Comparison of ENCODE assay signal across 11 mouse cellular contexts in the genomic region with DNA sequence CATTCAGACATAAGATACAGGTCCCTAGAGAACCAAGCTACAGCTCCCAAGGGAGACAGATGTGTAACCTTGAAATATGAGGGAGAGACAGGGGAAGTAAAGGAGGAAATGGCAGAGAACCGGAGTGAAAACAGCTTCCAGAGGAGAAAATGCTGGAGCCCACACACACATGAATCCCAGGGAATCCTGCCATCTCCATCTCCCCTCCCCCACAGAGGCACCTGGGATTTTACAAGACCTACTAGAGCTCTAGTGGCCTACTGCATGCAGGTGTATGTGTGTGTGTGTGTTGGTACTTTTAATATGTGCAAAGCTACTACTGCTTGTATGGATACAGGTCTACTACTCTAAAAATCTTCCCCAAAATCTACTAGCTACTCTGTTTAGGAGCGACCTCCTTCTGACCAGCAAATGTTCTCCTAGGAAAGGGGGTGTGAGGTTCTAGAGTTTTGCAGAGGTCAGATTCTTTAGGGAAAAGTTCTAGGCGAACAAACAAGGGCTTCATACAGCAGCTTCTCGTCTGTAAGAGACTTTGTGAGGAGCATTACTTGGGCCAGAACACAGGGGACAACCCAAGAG. TPM values are rescaled to one million over a fixed set of nuclear protein-coding genes. Genes with fewer than 3 reads are reported as not detected.
DNase-seq lines count a peak whose midpoint lies in the region; ATAC-seq and TF ChIP-seq lines count a peak whose summit lies in the region.
"Had no signal": no experiment of that assay in that cellular context is flagged by ENCODE, and none has a peak within 500 bp of the region (broad histone marks: within the 10 kb centered on the region; RNA-seq: fewer than 3 reads in every experiment).

No protein-coding gene starts in this region.

- no peak overlapping the region; the same call in 1 of the 2 replicates for H3K4me2 ChIP-seq in embryonic facial prominence, embryonic 11.5 days (ENCODE audit: low read depth, low read length)

- H3K27ac ChIP-seq in embryonic facial prominence, embryonic 11.5 days (replicated peaks; ENCODE audit: low read depth, low read length): no peak overlapping the region
- peak overlapping the region; percentile 100 for H3K27ac ChIP-seq in limb, embryonic 10.5 days
- no peak overlapping the region for H3K27ac ChIP-seq in layer of hippocampus, adult 2 months

- 0 out of 2 replicates have a peak, but pooled peaks cover 2% of the 10 kb centered on the region for H3K4me1 ChIP-seq in embryonic facial prominence, embryonic 11.5 days (ENCODE audit: control insufficient read depth, insufficient read depth, low read length)
- H3K4me1 ChIP-seq in limb, embryonic 10.5 days: peaks cover 51% of the 10 kb centered on the region

- peak overlapping the region; percentile 28; the same call in 1 of the 2 replicates for H3K9ac ChIP-seq in embryonic facial prominence, embryonic 11.5 days (replicated peaks; ENCODE audit: low read length)

- no peaks in the 10 kb centered on the region for H3K36me3 ChIP-seq in embryonic facial prominence, embryonic 11.5 days (replicated peaks; ENCODE audit: control insufficient read depth, insufficient read depth, low read depth, low read length)
- H3K36me3 ChIP-seq in limb, embryonic 10.5 days: no peaks in the 10 kb centered on the region

- no peak overlapping the region for H3K4me3 ChIP-seq in embryonic facial prominence, embryonic 11.5 days (ENCODE audit: low read depth, low read length)
- peak overlapping the region; percentile 85 for H3K4me3 ChIP-seq in limb, embryonic 10.5 days
- no peak overlapping the region for H3K4me3 ChIP-seq in layer of hippocampus, adult 2 months

- no peak for ATAC-seq in embryonic facial prominence, embryonic 11.5 days (replicated peaks; ENCODE audit: insufficient number of reproducible peaks, low FRiP score, low TSS enrichment, low read depth)

- no peak for TF ChIP-seq CTCF in layer of hippocampus, adult 2 months (conservative IDR thresholded peaks at IDR 0.05)

- peak; percentile 14 for DNase-seq in kidney, adult 11 months
- no peak for DNase-seq in kidney, adult 9 months
- peak; percentile 5 for DNase-seq in embryonic facial prominence, embryonic 11.5 days (ENCODE audit: low spot score)
- no peak for DNase-seq in limb, embryonic 10.5 days (ENCODE audit: low spot score)
- peak; percentile 46 for DNase-seq in lung, postnatal 36 days
- DNase-seq in layer of hippocampus, postnatal 14 days (ENCODE audit: low spot score in 2 of 2): no peak
- DNase-seq in layer of hippocampus, adult 2 months (ENCODE audit: low spot score in 2 of 2): no peak
- DNase-seq: cerebellum, adult 9-10 months; liver; right cerebral cortex, postnatal 25 days; thymus, postnatal 36 days had no signal

- WGBS in embryonic facial prominence, embryonic 11.5 days: 18% methylated on average over 4 of the region's 4 CpGs
- WGBS in limb, embryonic 10.5 days: 11% methylated on average over 4 of the region's 4 CpGs

- H3K27me3 ChIP-seq in embryonic facial prominence, embryonic 11.5 days (ENCODE audit: control insufficient read depth, insufficient read depth, low read length): peaks cover 4% of the 10 kb centered on the region; the same call in 1 of the 2 replicates
- H3K27me3 ChIP-seq in limb, embryonic 10.5 days (ENCODE audit: low read depth, poor library complexity, severe bottlenecking): no peaks in the 10 kb centered on the region

- H3K9me3 ChIP-seq in embryonic facial prominence, embryonic 11.5 days (replicated peaks; ENCODE audit: control insufficient read depth, low read length): no peaks in the 10 kb centered on the region
- H3K9me3 ChIP-seq in limb, embryonic 10.5 days (replicated peaks): no peaks in the 10 kb centered on the region

RNA-seq across cellular contexts. Expression of a gene that starts 36.7 kb away (rescaled TPM):
- polyA plus RNA-seq in embryonic facial prominence, embryonic 11.5 days (2014; fragmentation: Nextera tagmentation; extraction: Ambion mirVana): 46.3 and 48.4 TPM in 2 replicates
- polyA plus RNA-seq in limb, embryonic 10.5 days (2016; fragmentation: Nextera tagmentation; extraction: Ambion mirVana): 167 and 217 TPM in 2 replicates
- 1 to 10 TPM; 5.0 to 6.9 TPM for total RNA-seq in layer of hippocampus, postnatal 14 days (2021)
- total RNA-seq in layer of hippocampus, adult 2 months (2021): 1 to 10 TPM; 3.3 to 3.5 TPM

Comparison
In these comparisons a context has a peak if more than half of its experiments do, and no peak if none do; other contexts are left out.
1. DNase-seq: peak in kidney, adult 11 months (single experiment), embryonic facial prominence, embryonic 11.5 days (single experiment) and lung, postnatal 36 days (single experiment); none in kidney, adult 9 months (single experiment), limb, embryonic 10.5 days (single experiment), layer of hippocampus, postnatal 14 days (0 of 2) and layer of hippocampus, adult 2 months (0 of 2).